Mouse (Mus musculus): ENCODE measurements at regions not wholly inside any gene's neighbourhood (a gene's known extent, or its start where the extent isn't known, plus 50 kb on each side); places are given as distances from the start of the nearest gene placed in this dataset.

- H3K27ac ChIP-seq = no peak overlapping the region
- ATAC-seq (replicated peaks; ENCODE audit: low FRiP score, low read depth) = no peak
- no peak for TF ChIP-seq CTCF (IDR thresholded peaks at IDR 0.05; ENCODE audit: low read depth)
- WGBS = 63% methylated on average over 8 of the region's 8 CpGs
- H3K9ac ChIP-seq (ENCODE audit: low read depth, low read length) = no peak overlapping the region
- no peak overlapping the region for H3K4me2 ChIP-seq (ENCODE audit: low read length)
- DNase-seq (ENCODE audit: low spot score) = no peak
- no peaks in the 10 kb centered on the region for H3K4me1 ChIP-seq (replicated peaks; ENCODE audit: insufficient read depth, low read length)
- no peaks in the 10 kb centered on the region for H3K27me3 ChIP-seq (ENCODE audit: insufficient read depth, low read length)
- H3K4me3 ChIP-seq (replicated peaks; ENCODE audit: low read depth, low read length) = no peak overlapping the region
- H3K36me3 ChIP-seq (ENCODE audit: insufficient read depth, low read length) = no peaks in the 10 kb centered on the region
- H3K9me3 ChIP-seq (replicated peaks; ENCODE audit: low read length) = no peaks in the 10 kb centered on the region
These were observed 618.7 kb upstream of the Igfbp3 start for GRCm38 (mm10) chr11:7832376-7832775.

GRCm38 (mm10) chr11:7829770-7830169, 616.0 kb upstream of the Igfbp3 start:
- no peaks in the 10 kb centered on the region for H3K27me3 ChIP-seq (ENCODE audit: insufficient read depth, low read length)
- TF ChIP-seq CTCF (IDR thresholded peaks at IDR 0.05; ENCODE audit: low read depth) = no peak
- no peaks in the 10 kb centered on the region for H3K9me3 ChIP-seq (replicated peaks; ENCODE audit: low read length)
- no peaks in the 10 kb centered on the region for H3K36me3 ChIP-seq (ENCODE audit: insufficient read depth, low read length)
- no peak overlapping the region for H3K4me3 ChIP-seq (replicated peaks; ENCODE audit: low read depth, low read length)
- 54% methylated on average over 1 of the region's 1 CpGs for WGBS
- DNase-seq (ENCODE audit: low spot score) = no peak
- ATAC-seq (replicated peaks; ENCODE audit: low FRiP score, low read depth) = no peak
- H3K4me2 ChIP-seq (ENCODE audit: low read length) = no peak overlapping the region
- H3K27ac ChIP-seq = no peak overlapping the region
- H3K4me1 ChIP-seq (replicated peaks; ENCODE audit: insufficient read depth, low read length) = no peaks in the 10 kb centered on the region
- no peak overlapping the region for H3K9ac ChIP-seq (ENCODE audit: low read depth, low read length)

- WGBS = 74% methylated on average over 4 of the region's 4 CpGs
- no peak for TF ChIP-seq CTCF (IDR thresholded peaks at IDR 0.05; ENCODE audit: low read depth)
- H3K27ac ChIP-seq = no peak overlapping the region
These were observed 614.3 kb upstream of the Igfbp3 start for GRCm38 (mm10) chr11:7828001-7828400.

GRCm38 (mm10) chr11:7827402-7827801, 613.7 kb upstream of the Igfbp3 start:
- TF ChIP-seq CTCF (IDR thresholded peaks at IDR 0.05; ENCODE audit: low read depth) = no peak
- H3K4me1 ChIP-seq (replicated peaks; ENCODE audit: insufficient read depth, low read length) = no peaks in the 10 kb centered on the region
- H3K27ac ChIP-seq = no peak overlapping the region
- H3K4me3 ChIP-seq (replicated peaks; ENCODE audit: low read depth, low read length) = no peak overlapping the region
- no peak for DNase-seq (ENCODE audit: low spot score)
- no peaks in the 10 kb centered on the region for H3K36me3 ChIP-seq (ENCODE audit: insufficient read depth, low read length)
- H3K4me2 ChIP-seq (ENCODE audit: low read length) = no peak overlapping the region
- no peaks in the 10 kb centered on the region for H3K9me3 ChIP-seq (replicated peaks; ENCODE audit: low read length)
- WGBS = 73% methylated on average over 1 of the region's 1 CpGs
- H3K27me3 ChIP-seq (ENCODE audit: insufficient read depth, low read length) = no peaks in the 10 kb centered on the region
- no peak for ATAC-seq (replicated peaks; ENCODE audit: low FRiP score, low read depth)
- H3K9ac ChIP-seq (ENCODE audit: low read depth, low read length) = no peak overlapping the region

More at GRCm38 (mm10) chr11:7828001-7828400, 614.3 kb upstream of the Igfbp3 start:
- Histone ChIP-seq H3K27me3 (ENCODE audit: insufficient read depth, low read length) (no peaks in the 10 kb centered on the region), H3K4me1 (replicated peaks; ENCODE audit: insufficient read depth, low read length) (no peaks in the 10 kb centered on the region), H3K36me3 (ENCODE audit: insufficient read depth, low read length) (no peaks in the 10 kb centered on the region), H3K9ac (ENCODE audit: low read depth, low read length) (no peak overlapping the region), H3K4me3 (replicated peaks; ENCODE audit: low read depth, low read length) (no peak overlapping the region), H3K9me3 (replicated peaks; ENCODE audit: low read length) (no peaks in the 10 kb centered on the region), H3K4me2 (ENCODE audit: low read length) (no peak overlapping the region)
- DNase-seq (ENCODE audit: low spot score) (no peak), ATAC-seq (replicated peaks; ENCODE audit: low FRiP score, low read depth) (no peak)

- WGBS = 88% methylated on average over 5 of the region's 5 CpGs
These were observed 602.0 kb upstream of the Igfbp3 start for GRCm38 (mm10) chr11:7815750-7816149.

GRCm38 (mm10) chr11:7814556-7814955, 600.8 kb upstream of the Igfbp3 start:
- DNase-seq (ENCODE audit: low spot score) (no peak), ATAC-seq (replicated peaks; ENCODE audit: low FRiP score, low read depth) (no peak)
- no peaks in the 10 kb centered on the region for H3K27me3 ChIP-seq (ENCODE audit: insufficient read depth, low read length)
- WGBS = 82% methylated on average over 2 of the region's 2 CpGs
- H3K4me1 ChIP-seq (replicated peaks; ENCODE audit: insufficient read depth, low read length) = no peaks in the 10 kb centered on the region
- H3K36me3 ChIP-seq (ENCODE audit: insufficient read depth, low read length) = no peaks in the 10 kb centered on the region
- no peak for TF ChIP-seq CTCF (IDR thresholded peaks at IDR 0.05; ENCODE audit: low read depth)
- H3K4me2 ChIP-seq (ENCODE audit: low read length) = no peak overlapping the region
- H3K9me3 ChIP-seq (replicated peaks; ENCODE audit: low read length) = no peaks in the 10 kb centered on the region
- H3K9ac ChIP-seq (ENCODE audit: low read depth, low read length) = no peak overlapping the region
- no peak overlapping the region for H3K27ac ChIP-seq
- no peak overlapping the region for H3K4me3 ChIP-seq (replicated peaks; ENCODE audit: low read depth, low read length)

More at GRCm38 (mm10) chr11:7815750-7816149, 602.0 kb upstream of the Igfbp3 start:
- no peaks in the 10 kb centered on the region for H3K27me3 ChIP-seq (ENCODE audit: insufficient read depth, low read length)
- H3K36me3 ChIP-seq (ENCODE audit: insufficient read depth, low read length) = no peaks in the 10 kb centered on the region
- H3K9me3 ChIP-seq (replicated peaks; ENCODE audit: low read length) = no peaks in the 10 kb centered on the region
- ATAC-seq (replicated peaks; ENCODE audit: low FRiP score, low read depth) (no peak), DNase-seq (ENCODE audit: low spot score) (no peak)
- H3K27ac ChIP-seq = no peak overlapping the region
- no peak overlapping the region for H3K4me3 ChIP-seq (replicated peaks; ENCODE audit: low read depth, low read length)
- no peak overlapping the region for H3K4me2 ChIP-seq (ENCODE audit: low read length)
- H3K9ac ChIP-seq (ENCODE audit: low read depth, low read length) = no peak overlapping the region
- TF ChIP-seq CTCF (IDR thresholded peaks at IDR 0.05; ENCODE audit: low read depth) = no peak
- no peaks in the 10 kb centered on the region for H3K4me1 ChIP-seq (replicated peaks; ENCODE audit: insufficient read depth, low read length)

- no peak overlapping the region for H3K4me2 ChIP-seq (ENCODE audit: low read length)
- no peaks in the 10 kb centered on the region for H3K36me3 ChIP-seq (ENCODE audit: insufficient read depth, low read length)
- no peaks in the 10 kb centered on the region for H3K4me1 ChIP-seq (replicated peaks; ENCODE audit: insufficient read depth, low read length)
- no peak overlapping the region for H3K9ac ChIP-seq (ENCODE audit: low read depth, low read length)
- H3K27me3 ChIP-seq (ENCODE audit: insufficient read depth, low read length) = no peaks in the 10 kb centered on the region
- DNase-seq (ENCODE audit: low spot score) (no peak), ATAC-seq (replicated peaks; ENCODE audit: low FRiP score, low read depth) (no peak)
- 76% methylated on average over 2 of the region's 2 CpGs for WGBS
- TF ChIP-seq CTCF (IDR thresholded peaks at IDR 0.05; ENCODE audit: low read depth) = no peak
- no peak overlapping the region for H3K27ac ChIP-seq
- no peaks in the 10 kb centered on the region for H3K9me3 ChIP-seq (replicated peaks; ENCODE audit: low read length)
- H3K4me3 ChIP-seq (replicated peaks; ENCODE audit: low read depth, low read length) = no peak overlapping the region
These were observed 598.7 kb upstream of the Igfbp3 start for GRCm38 (mm10) chr11:7812436-7812835.
